28 mouse cellular contexts compared by ENCODE assay signal in genomic region chr15:13549207-13549837, GRCm38 (mm10).
A peak's percentile ranks its signal among the peaks of the same experiment; 100 is the strongest.
DNase-seq lines count a peak whose midpoint lies in the region; ATAC-seq and TF ChIP-seq lines count a peak whose summit lies in the region.
"Had no signal": no experiment of that assay in that cellular context is flagged by ENCODE, and none has a peak within 500 bp of the region (broad histone marks: within the 10 kb centered on the region; RNA-seq: fewer than 3 reads in every experiment).

No protein-coding gene starts in this region.

- H3K27me3 ChIP-seq in forebrain, embryonic 13.5 days = no peaks in the 10 kb centered on the region
- no peaks in the 10 kb centered on the region for H3K27me3 ChIP-seq in forebrain, embryonic 11.5 days (ENCODE audit: control insufficient read depth, insufficient read depth, low read length)
- no peaks in the 10 kb centered on the region for H3K27me3 ChIP-seq in midbrain, embryonic 12.5 days
- H3K27me3 ChIP-seq in midbrain, embryonic 11.5 days (ENCODE audit: control insufficient read depth, insufficient read depth, low read length) = no peaks in the 10 kb centered on the region
- no peaks in the 10 kb centered on the region for H3K27me3 ChIP-seq in MEL (ENCODE audit: control insufficient read depth in 1 of 2, insufficient read depth in 2 of 2, low read length in 2 of 2)
- H3K27me3 ChIP-seq: embryonic facial prominence, embryonic 13.5 days; forebrain, embryonic 12.5 days; liver, embryonic 12.5 days; neural tube, embryonic 13.5 days had no signal

- 69% methylated on average over 8 of the region's 8 CpGs for WGBS in forebrain, embryonic 13.5 days
- 60% methylated on average over 8 of the region's 8 CpGs for WGBS in forebrain, embryonic 11.5 days
- WGBS in midbrain, embryonic 12.5 days = 68% methylated on average over 8 of the region's 8 CpGs
- WGBS in midbrain, embryonic 11.5 days = 66% methylated on average over 8 of the region's 8 CpGs

- ATAC-seq in forebrain, embryonic 13.5 days = peak; percentile 43; the same call in 1 of the 2 replicates
- ATAC-seq in forebrain, embryonic 11.5 days (replicated peaks; ENCODE audit: low FRiP score) = no peak
- 0 out of 2 replicates have a peak, but pooled peaks have one; percentile 34 for ATAC-seq in midbrain, embryonic 12.5 days (ENCODE audit: low FRiP score, low read depth)
- no peak for ATAC-seq in midbrain, embryonic 11.5 days (ENCODE audit: low FRiP score)
- ATAC-seq: inflammation-experienced regulatory T-cells, adult 6 months; liver, embryonic 12.5 days; liver, postnatal 0 days had no signal

- no peak overlapping the region for H3K9ac ChIP-seq in forebrain, embryonic 13.5 days
- H3K9ac ChIP-seq in forebrain, embryonic 11.5 days (ENCODE audit: low read length) = no peak overlapping the region
- H3K9ac ChIP-seq in midbrain, embryonic 12.5 days (replicated peaks) = no peak overlapping the region
- no peak overlapping the region for H3K9ac ChIP-seq in midbrain, embryonic 11.5 days (ENCODE audit: low read length)
- no peak overlapping the region for H3K9ac ChIP-seq in MEL (ENCODE audit: control insufficient read depth, low read depth, low read length, poor library complexity, severe bottlenecking)
- H3K9ac ChIP-seq: embryonic facial prominence, embryonic 13.5 days; forebrain, embryonic 12.5 days; hindbrain, embryonic 14.5 days; liver, embryonic 12.5 days; liver, postnatal 0 days; neural tube, embryonic 13.5 days had no signal

- TF ChIP-seq RAD21 in MEL (IDR thresholded peaks at IDR 0.05; ENCODE audit: low read depth, low read length) = no peak

- no peaks in the 10 kb centered on the region for H3K9me3 ChIP-seq in forebrain, embryonic 13.5 days (replicated peaks)
- H3K9me3 ChIP-seq in forebrain, embryonic 11.5 days (ENCODE audit: control insufficient read depth, low read length) = no peaks in the 10 kb centered on the region
- no peaks in the 10 kb centered on the region for H3K9me3 ChIP-seq in midbrain, embryonic 12.5 days
- H3K9me3 ChIP-seq in midbrain, embryonic 11.5 days (ENCODE audit: control insufficient read depth, low read length) = no peaks in the 10 kb centered on the region
- no peaks in the 10 kb centered on the region for H3K9me3 ChIP-seq in MEL (replicated peaks; ENCODE audit: insufficient read depth, low read length)
- H3K9me3 ChIP-seq: embryonic facial prominence, embryonic 13.5 days; forebrain, embryonic 12.5 days; G1E; liver, embryonic 12.5 days; neural tube, embryonic 13.5 days had no signal

- no peak for TF ChIP-seq POLR2A in MEL (IDR thresholded peaks at IDR 0.05; ENCODE audit: control insufficient read depth in 1 of 2, insufficient read depth in 1 of 2, low read depth in 1 of 2, low read length in 2 of 2, poor library complexity in 1 of 2)

- no peak overlapping the region for H3K4me3 ChIP-seq in forebrain, embryonic 13.5 days
- no peak overlapping the region for H3K4me3 ChIP-seq in forebrain, embryonic 11.5 days (ENCODE audit: low read depth, low read length)
- no peak overlapping the region for H3K4me3 ChIP-seq in midbrain, embryonic 12.5 days
- no peak overlapping the region for H3K4me3 ChIP-seq in midbrain, embryonic 11.5 days (ENCODE audit: low read depth, low read length)
- H3K4me3 ChIP-seq in MEL (ENCODE audit: control insufficient read depth in 1 of 2, insufficient read depth in 1 of 2, low read depth in 2 of 2, low read length in 2 of 2) = no peak overlapping the region
- H3K4me3 ChIP-seq: embryonic facial prominence, embryonic 13.5 days; forebrain, embryonic 12.5 days; gastrocnemius, adult 2 months; layer of hippocampus, adult 2 months; left cerebral cortex, adult 2 months; liver, embryonic 12.5 days; neural tube, embryonic 13.5 days had no signal

- no peaks in the 10 kb centered on the region for H3K36me3 ChIP-seq in forebrain, embryonic 13.5 days (ENCODE audit: poor library complexity, severe bottlenecking)
- H3K36me3 ChIP-seq in forebrain, embryonic 11.5 days (ENCODE audit: control insufficient read depth, insufficient read depth, low read length) = no peaks in the 10 kb centered on the region
- H3K36me3 ChIP-seq in midbrain, embryonic 12.5 days = no peaks in the 10 kb centered on the region
- no peaks in the 10 kb centered on the region for H3K36me3 ChIP-seq in midbrain, embryonic 11.5 days (ENCODE audit: control insufficient read depth, insufficient read depth, low read length)
- no peaks in the 10 kb centered on the region for H3K36me3 ChIP-seq in MEL (ENCODE audit: control insufficient read depth in 1 of 2, insufficient read depth in 2 of 2, low read length in 2 of 2)
- H3K36me3 ChIP-seq: embryonic facial prominence, embryonic 13.5 days; forebrain, embryonic 12.5 days; G1E; liver, embryonic 12.5 days; neural tube, embryonic 13.5 days had no signal

- no peak for TF ChIP-seq CTCF in MEL (IDR thresholded peaks at IDR 0.05 in 2 of 3, conservative IDR thresholded peaks at IDR 0.05 in 1 of 3; ENCODE audit: control insufficient read depth in 1 of 3, insufficient read depth in 1 of 3, low read depth in 2 of 3, low read length in 3 of 3, poor library complexity in 1 of 3, severe bottlenecking in 1 of 3)

- no peaks in the 10 kb centered on the region for H3K4me1 ChIP-seq in forebrain, embryonic 13.5 days
- H3K4me1 ChIP-seq in forebrain, embryonic 11.5 days (replicated peaks; ENCODE audit: control insufficient read depth, insufficient read depth, low read length) = no peaks in the 10 kb centered on the region
- H3K4me1 ChIP-seq in midbrain, embryonic 12.5 days = no peaks in the 10 kb centered on the region
- H3K4me1 ChIP-seq in midbrain, embryonic 11.5 days (ENCODE audit: control insufficient read depth, insufficient read depth, low read length) = no peaks in the 10 kb centered on the region
- H3K4me1 ChIP-seq in MEL (ENCODE audit: control insufficient read depth in 1 of 2, insufficient read depth in 2 of 2, low read length in 2 of 2) = no peaks in the 10 kb centered on the region
- H3K4me1 ChIP-seq: embryonic facial prominence, embryonic 13.5 days; forebrain, embryonic 12.5 days; liver, embryonic 12.5 days; neural tube, embryonic 13.5 days had no signal

- no peak overlapping the region for H3K4me2 ChIP-seq in forebrain, embryonic 13.5 days
- no peak overlapping the region for H3K4me2 ChIP-seq in forebrain, embryonic 11.5 days (ENCODE audit: low read depth, low read length, severe bottlenecking)
- H3K4me2 ChIP-seq in midbrain, embryonic 12.5 days (replicated peaks) = no peak overlapping the region
- H3K4me2 ChIP-seq in midbrain, embryonic 11.5 days = no peak overlapping the region
- H3K4me2 ChIP-seq: embryonic facial prominence, embryonic 13.5 days; forebrain, embryonic 12.5 days; heart, embryonic 11.5 days; hindbrain, embryonic 14.5 days; liver, embryonic 12.5 days; neural tube, embryonic 13.5 days had no signal

- DNase-seq in forebrain, embryonic 11.5 days (ENCODE audit: low spot score) = no peak
- DNase-seq in midbrain, embryonic 11.5 days (ENCODE audit: low spot score, missing footprints) = no peak
- peak; percentile 8 for DNase-seq in MEL (ENCODE audit: low read depth, low spot score)
- peak; percentile 36 for DNase-seq in embryo, embryonic 9.5 days (ENCODE audit: extremely low spot score)
- DNase-seq in right cerebral cortex, postnatal 4 days = no peak
- DNase-seq: adrenal gland, postnatal 14 days; cerebellum, adult 11-12 months; cerebellum, adult 9-11 months; gastrocnemius, adult 2 months; gastrocnemius, postnatal 36 days; heart, adult 18-20 months; heart, postnatal 4 days; kidney, adult 11 months; liver, postnatal 0 days; lung, postnatal 36 days; thymus, postnatal 4 days had no signal

- no peak for TF ChIP-seq EP300 in MEL (IDR thresholded peaks at IDR 0.05; ENCODE audit: low read depth in 1 of 2, low read length in 2 of 2)

- no peak overlapping the region for H3K27ac ChIP-seq in forebrain, embryonic 13.5 days
- no peak overlapping the region for H3K27ac ChIP-seq in forebrain, embryonic 11.5 days (ENCODE audit: low read depth, low read length)
- H3K27ac ChIP-seq in midbrain, embryonic 12.5 days (replicated peaks) = no peak overlapping the region
- no peak overlapping the region for H3K27ac ChIP-seq in midbrain, embryonic 11.5 days (ENCODE audit: low read depth, low read length)
- H3K27ac ChIP-seq in MEL (ENCODE audit: control insufficient read depth, low read depth, low read length) = no peak overlapping the region
- H3K27ac ChIP-seq: embryonic facial prominence, embryonic 13.5 days; forebrain, embryonic 12.5 days; gastrocnemius, adult 2 months; hindbrain, embryonic 14.5 days; layer of hippocampus, adult 2 months; left cerebral cortex, adult 2 months; liver, embryonic 12.5 days; neural tube, embryonic 13.5 days had no signal

- no peaks in the 10 kb centered on the region for H3K79me2 ChIP-seq in MEL (ENCODE audit: control insufficient read depth, insufficient read depth, low read length, poor library complexity)

TF ChIP-seq in MEL, 35 proteins besides CTCF, POLR2A, EP300 and RAD21:
- TF ChIP-seq MXI1 (IDR thresholded peaks at IDR 0.05; ENCODE audit: low read depth, low read length) (peak; percentile 50; the same call in 1 of the 2 replicates), UBTF (IDR thresholded peaks at IDR 0.05; ENCODE audit: borderline replicate concordance, insufficient read depth, low read depth, low read length) (no peak), MYC (IDR thresholded peaks at IDR 0.05; ENCODE audit: low read depth, low read length) (no peak), POLR2AphosphoS5 (IDR thresholded peaks at IDR 0.05; ENCODE audit: borderline replicate concordance, low read depth, low read length) (no peak), ETS1 (IDR thresholded peaks at IDR 0.05; ENCODE audit: low read depth, low read length) (peak; percentile 63; the same call in 1 of the 2 replicates), SIN3A (IDR thresholded peaks at IDR 0.05; ENCODE audit: low read length) (no peak), MAX (IDR thresholded peaks at IDR 0.05; ENCODE audit: low read length) (peak; percentile 43; the same call in 1 of the 2 replicates), BHLHE40 (IDR thresholded peaks at IDR 0.05; ENCODE audit: borderline replicate concordance, low read depth, low read length) (peak; percentile 95), USF1 (IDR thresholded peaks at IDR 0.05; ENCODE audit: low read depth, low read length) (peak; percentile 41; the same call in 1 of the 2 replicates)

Comparison
In these comparisons a context has a peak if more than half of its experiments do, and no peak if none do; other contexts are left out.
1. ATAC-seq: peak in forebrain, embryonic 13.5 days (single experiment) and midbrain, embryonic 12.5 days (single experiment); none in forebrain, embryonic 11.5 days (single experiment) and midbrain, embryonic 11.5 days (single experiment).
2. DNase-seq: peak in MEL (single experiment) and embryo, embryonic 9.5 days (single experiment); none in forebrain, embryonic 11.5 days (single experiment), midbrain, embryonic 11.5 days (single experiment) and right cerebral cortex, postnatal 4 days (single experiment).